Mouse (Mus musculus) T-helper 1 cell (primary cell): ENCODE measurements around the gene Nomo1.

Experiments used
- in situ Hi-C: fragments of 300-600 bp; cut with MboI, MseI; formaldehyde crosslinking; loops from one replicate; pipeline ENCODE4 v1.15.1; 2025; ENCODE audit warnings: high pct_unique_total_duplicates

The Nomo1 gene

GRCm38 (mm10) chr7:46033109-46033869 is at the start of gene Nomo1:
TSS of gene Nomo1 (plus strand) at chr7:46033698.
- in situ Hi-C loops = no loop called here

- in situ Hi-C loops = no loop called here
These were observed 46.6 kb upstream of the Nomo1 start for GRCm38 (mm10) chr7:45986893-45987292.

DNA sequence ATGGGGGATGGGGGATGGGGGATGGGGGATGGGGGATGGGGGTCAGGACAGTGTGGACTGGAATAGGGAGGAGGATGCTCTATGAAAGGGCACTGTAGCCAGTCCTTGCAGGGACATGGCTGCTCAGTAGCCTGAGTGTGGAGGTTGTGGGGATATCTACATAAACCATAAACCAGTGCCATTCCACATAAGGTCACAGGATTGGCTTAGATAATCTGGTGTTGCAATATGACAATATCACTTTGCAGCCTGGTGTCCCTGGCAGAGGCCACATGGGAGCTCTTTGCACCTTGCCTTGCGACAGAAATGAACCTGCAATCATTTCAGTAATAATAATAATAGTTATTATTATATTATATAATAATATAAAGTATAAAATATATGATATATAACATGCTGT is 45.2 kb upstream of the Nomo1 start:
- in situ Hi-C loops = no loop called here

DNA sequence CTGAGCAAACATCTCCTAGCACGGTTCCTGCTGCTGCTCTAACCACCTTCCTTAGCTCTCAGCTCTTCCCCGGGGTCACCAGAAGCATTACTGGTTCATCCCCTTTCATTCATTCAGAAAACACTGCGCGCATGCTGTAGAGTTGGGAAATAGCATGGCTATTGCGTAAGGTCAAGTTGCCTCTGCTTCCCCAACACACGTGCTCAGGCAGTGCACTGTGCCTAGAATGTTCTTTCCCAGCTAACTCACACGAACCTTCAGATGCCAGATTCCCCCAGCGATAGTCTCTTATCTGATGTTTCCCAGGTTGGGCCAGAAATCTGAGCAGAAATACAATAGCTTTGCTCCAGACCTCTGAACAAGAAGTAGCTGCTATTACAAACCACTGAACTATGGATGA is 41.0 kb upstream of the Nomo1 start:
- in situ Hi-C loops = no loop called here

- in situ Hi-C loops = no loop called here
These were observed 32.9 kb upstream of the Nomo1 start for GRCm38 (mm10) chr7:46000577-46000976.

DNA sequence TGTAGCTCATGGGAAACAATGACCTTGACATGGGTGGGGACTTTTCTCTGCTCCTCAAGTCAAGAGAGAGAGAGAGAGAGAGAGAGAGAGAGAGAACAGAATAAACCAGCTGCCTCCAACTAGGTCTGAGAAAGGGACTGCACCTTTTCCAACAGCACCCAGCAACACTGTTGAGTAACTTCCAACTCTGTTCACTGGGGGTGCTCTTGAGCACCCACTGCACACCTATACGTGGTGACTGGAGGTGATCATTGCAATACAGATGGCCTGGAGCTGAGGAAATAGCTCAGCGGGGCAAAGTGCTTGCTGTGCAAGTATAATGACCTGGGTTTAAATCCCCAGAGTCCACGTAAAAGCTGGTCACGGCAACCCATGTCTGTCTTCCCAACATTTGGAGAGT is 30.8 kb upstream of the Nomo1 start:
- in situ Hi-C loops = no loop called here

- in situ Hi-C loops = no loop called here
These were observed 23.9 kb upstream of the Nomo1 start for GRCm38 (mm10) chr7:46009578-46009977.

- in situ Hi-C loops = no loop called here
These were observed 21.4 kb upstream of the Nomo1 start for GRCm38 (mm10) chr7:46012121-46012520.

GRCm38 (mm10) chr7:46013266-46014010 is 20.1 kb upstream of the Nomo1 start:
- in situ Hi-C loops = no loop called here

DNA sequence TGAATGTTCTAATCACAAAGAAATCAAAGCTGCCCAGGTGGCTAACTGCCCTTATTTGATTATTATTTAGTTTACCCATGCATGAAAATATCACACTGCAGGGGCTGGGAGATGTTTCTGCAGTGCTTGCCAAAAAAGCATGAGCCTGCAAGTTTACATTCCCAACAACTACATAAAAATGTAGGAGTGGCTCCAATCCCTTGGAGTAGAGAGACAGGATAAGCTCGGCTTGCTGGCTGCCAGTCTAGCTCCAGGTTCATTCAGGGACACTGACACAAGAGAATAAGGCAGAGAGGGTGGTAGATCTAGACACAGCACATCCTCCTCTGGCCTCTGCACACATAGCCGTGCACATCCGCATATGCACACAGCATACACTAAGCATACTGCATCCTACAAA is 13.9 kb upstream of the Nomo1 start:
- in situ Hi-C loops = loop anchor here (5.0 kb wide), 1 partner anchor 77 kb away; no protein-coding TSS in a partner anchor

- in situ Hi-C loops = no loop called here
These were observed 11.5 kb upstream of the Nomo1 start for GRCm38 (mm10) chr7:46021951-46022350.

DNA sequence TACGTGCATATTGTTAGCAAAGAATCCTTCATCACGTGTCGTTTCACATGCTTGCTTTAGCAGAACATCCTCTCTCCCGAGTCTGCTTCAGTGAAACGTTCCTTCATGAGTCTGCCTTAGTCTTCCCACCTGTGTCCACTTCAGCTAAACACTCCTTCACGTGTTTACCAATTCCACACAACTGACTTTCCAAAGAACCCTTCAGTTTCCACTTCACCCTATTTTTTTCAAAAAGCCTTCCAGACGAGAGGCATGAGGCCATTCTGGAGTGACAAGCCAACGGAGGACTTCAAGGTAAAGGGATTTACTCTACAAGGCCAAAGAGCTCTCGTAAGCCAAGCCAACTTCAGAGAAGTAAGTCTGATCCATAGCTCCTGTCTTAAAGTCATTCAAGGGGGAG is 8.1 kb upstream of the Nomo1 start:
- in situ Hi-C loops = no loop called here

DNA sequence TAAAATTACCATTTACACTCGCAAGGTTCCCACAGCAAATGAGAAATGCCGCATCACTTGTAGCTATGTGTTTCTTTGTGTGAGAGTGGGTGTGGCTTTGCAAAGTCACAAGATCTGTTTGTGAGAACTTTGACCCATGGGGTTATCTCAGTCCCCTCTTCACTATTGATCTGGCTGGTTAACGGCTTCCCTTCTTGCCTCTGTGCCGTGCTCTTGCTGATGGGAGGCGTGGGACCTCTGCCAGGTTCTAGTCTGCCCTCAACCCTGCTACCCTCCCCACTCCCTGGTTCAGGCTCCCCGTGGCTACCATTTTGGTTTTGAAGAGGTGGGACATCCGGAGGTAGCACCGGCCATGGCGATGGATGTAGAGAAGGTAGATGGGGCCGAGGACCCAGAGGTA is 4.8 kb upstream of the Nomo1 start:
- in situ Hi-C loops = no loop called here

GRCm38 (mm10) chr7:46029299-46030144 is 4.0 kb upstream of the Nomo1 start:
- in situ Hi-C loops = no loop called here

DNA sequence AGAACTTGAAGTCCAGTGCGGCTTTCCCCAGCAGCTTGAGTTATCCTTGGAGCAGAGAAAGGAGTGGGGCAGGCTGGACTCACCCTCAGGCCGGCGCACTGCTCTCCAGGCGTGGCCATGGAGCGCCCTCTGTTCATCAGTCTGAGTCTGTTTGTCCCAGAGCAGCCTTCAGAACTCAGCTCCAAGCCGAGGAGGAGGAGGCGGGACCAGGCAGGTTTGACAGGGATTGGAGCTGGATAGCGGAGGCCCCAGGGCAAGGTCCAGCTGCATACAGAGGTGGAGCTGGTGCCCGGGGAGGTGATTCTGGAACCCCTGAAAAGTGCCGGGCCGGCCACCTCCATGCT is 3.4 kb upstream of the Nomo1 start, which contains the start of gene Abcc6:
Gene Abcc6, minus strand, starts transcription at position 158 of the 344 bp plus-strand sequence.
- in situ Hi-C loops = no loop called here

- in situ Hi-C loops = no loop called here
These were observed 2.4 kb upstream of the Nomo1 start for GRCm38 (mm10) chr7:46031075-46031474.

GRCm38 (mm10) chr7:46033870-46034337 is 406 bp downstream of the Nomo1 start:
- in situ Hi-C loops = no loop called here

- in situ Hi-C loops = no loop called here
These were observed 1.5 kb downstream of the Nomo1 start for GRCm38 (mm10) chr7:46034991-46035390.

GRCm38 (mm10) chr7:46035468-46035867 is 2.0 kb downstream of the Nomo1 start:
- in situ Hi-C loops = no loop called here

DNA sequence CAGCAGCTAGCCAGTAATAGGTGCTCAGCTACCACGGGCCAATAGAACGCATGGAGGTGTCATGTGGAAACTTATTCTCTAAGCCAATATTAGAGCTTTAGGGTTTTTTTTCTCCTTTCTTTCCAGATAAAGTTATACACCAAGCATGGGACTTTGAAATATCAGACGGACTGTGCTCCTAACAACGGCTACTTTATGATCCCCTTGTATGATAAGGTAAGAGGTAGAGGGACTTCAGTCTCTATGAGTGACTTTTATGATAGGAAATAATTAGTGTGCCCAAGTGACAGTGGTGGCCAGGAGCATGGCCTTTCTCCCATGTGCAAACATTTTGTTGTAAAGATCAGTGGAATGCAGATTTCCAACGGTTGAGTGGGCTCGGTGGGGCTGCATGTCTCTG is 3.9 kb downstream of the Nomo1 start:
- in situ Hi-C loops = no loop called here

DNA sequence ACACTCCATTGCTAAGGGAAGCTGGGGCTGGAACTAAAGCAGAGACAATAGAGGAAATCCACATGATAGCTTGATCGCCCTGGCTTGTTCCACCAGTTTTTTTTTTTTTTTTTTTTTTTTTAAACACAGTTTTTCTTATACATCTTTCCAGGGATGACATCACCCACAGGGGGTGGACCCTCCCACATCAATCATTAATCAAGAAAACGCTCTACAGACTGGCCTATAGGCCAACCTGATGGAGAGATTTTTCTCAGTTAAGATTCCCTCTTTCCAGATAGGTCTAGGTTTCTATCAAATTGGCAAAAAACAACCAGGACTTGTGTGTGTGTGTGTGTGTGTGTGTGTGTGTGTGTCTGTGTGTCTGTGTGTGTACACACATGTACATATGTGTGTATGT is 6.4 kb downstream of the Nomo1 start:
- in situ Hi-C loops = loop anchor here (10.0 kb wide), 1 partner anchor 1915 kb away; no protein-coding TSS in a partner anchor

- in situ Hi-C loops = loop anchor here (10.0 kb wide), 1 partner anchor 1919 kb away; no protein-coding TSS in a partner anchor
These were observed 10.6 kb downstream of the Nomo1 start for GRCm38 (mm10) chr7:46044106-46044505.
